Mouse (Mus musculus): Measurements from ENCODE around the gene Gm9857. TPM values are rescaled to one million over a fixed set of nuclear protein-coding genes. Genes with fewer than 3 reads are reported as not detected.

Gene Gm9857
- polyA plus RNA-seq, 1 experiment from 2014 or later: not detected

DNA sequence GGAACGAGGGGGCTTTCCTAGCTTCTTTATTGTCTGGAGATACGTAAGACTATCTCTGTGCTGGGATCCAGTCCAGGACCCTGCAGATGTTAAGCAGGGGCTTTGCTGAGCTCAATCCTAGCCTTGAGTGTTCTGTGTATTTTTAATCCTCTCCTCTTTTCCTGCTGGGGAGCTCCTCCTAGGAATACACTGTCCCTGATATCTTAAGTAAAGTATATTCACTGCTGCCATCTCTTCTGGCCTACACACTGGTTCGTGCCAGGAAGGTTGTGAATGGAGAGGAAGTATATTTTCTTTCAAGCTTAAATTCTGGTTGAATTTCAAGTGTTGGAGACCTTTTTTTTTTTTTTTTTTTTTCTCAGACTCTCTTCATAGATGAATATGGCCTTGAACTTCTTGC lies 23.0 kb upstream of the Gm9857 start:
- Histone ChIP-seq H3K4me1 (peaks cover 10% of the 10 kb centered on the region), H3K4me2 (no peak overlapping the region), H3K27me3 (no peaks in the 10 kb centered on the region), H3K36me3 (ENCODE audit: poor library complexity, severe bottlenecking) (no peaks in the 10 kb centered on the region), H3K9ac (no peak overlapping the region), H3K9me3 (replicated peaks) (no peaks in the 10 kb centered on the region), H3K27ac (no peak overlapping the region), H3K4me3 (no peak overlapping the region)
- ATAC-seq: no peak
- WGBS: 78% methylated on average over 3 of the region's 3 CpGs

DNA sequence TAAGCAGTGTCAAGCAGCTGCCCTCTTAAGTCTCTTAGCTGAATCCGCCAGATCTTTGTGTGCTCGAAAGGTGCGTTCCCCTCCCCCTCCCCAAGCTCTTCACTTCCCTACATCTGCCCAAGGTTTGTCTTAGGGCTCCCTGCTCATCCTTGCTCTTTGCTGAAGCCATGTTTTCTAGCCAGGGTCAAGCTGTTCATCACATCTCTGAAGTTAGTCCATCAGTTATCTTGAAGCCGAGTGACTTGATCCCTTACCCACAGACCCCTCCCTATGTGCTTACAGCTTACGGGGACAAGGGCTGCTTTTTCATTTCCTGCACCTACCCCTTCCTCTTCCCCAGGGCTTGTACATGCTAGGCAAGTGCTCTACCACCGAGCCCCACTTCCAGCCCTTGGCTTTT lies 21.4 kb upstream of the Gm9857 start:
- H3K27me3 ChIP-seq: no peaks in the 10 kb centered on the region
- WGBS: 40% methylated on average over 6 of the region's 6 CpGs
- H3K4me2 ChIP-seq: peak overlapping the region; percentile 39
- peaks cover 10% of the 10 kb centered on the region for H3K4me1 ChIP-seq
- H3K36me3 ChIP-seq (ENCODE audit: poor library complexity, severe bottlenecking): no peaks in the 10 kb centered on the region
- H3K9me3 ChIP-seq (replicated peaks): no peaks in the 10 kb centered on the region
- peak overlapping the region; percentile 21; the same call in 1 of the 2 replicates for H3K27ac ChIP-seq
- no peak overlapping the region for H3K4me3 ChIP-seq
- peak; percentile 26; the same call in 1 of the 2 replicates for ATAC-seq
- H3K9ac ChIP-seq: no peak overlapping the region

GRCm38 (mm10) chr3:108961226-108961625 lies 21.0 kb upstream of the Gm9857 start:
- H3K4me3 ChIP-seq: no peak overlapping the region
- H3K27me3 ChIP-seq: no peaks in the 10 kb centered on the region
- no peak overlapping the region for H3K9ac ChIP-seq
- ATAC-seq: peak; percentile 88
- peak overlapping the region; percentile 39 for H3K4me2 ChIP-seq
- no peaks in the 10 kb centered on the region for H3K9me3 ChIP-seq (replicated peaks)
- H3K36me3 ChIP-seq (ENCODE audit: poor library complexity, severe bottlenecking): no peaks in the 10 kb centered on the region
- H3K27ac ChIP-seq: peak overlapping the region; percentile 21; the same call in 1 of the 2 replicates
- 33% methylated on average over 7 of the region's 7 CpGs for WGBS
- peaks cover 10% of the 10 kb centered on the region for H3K4me1 ChIP-seq

DNA sequence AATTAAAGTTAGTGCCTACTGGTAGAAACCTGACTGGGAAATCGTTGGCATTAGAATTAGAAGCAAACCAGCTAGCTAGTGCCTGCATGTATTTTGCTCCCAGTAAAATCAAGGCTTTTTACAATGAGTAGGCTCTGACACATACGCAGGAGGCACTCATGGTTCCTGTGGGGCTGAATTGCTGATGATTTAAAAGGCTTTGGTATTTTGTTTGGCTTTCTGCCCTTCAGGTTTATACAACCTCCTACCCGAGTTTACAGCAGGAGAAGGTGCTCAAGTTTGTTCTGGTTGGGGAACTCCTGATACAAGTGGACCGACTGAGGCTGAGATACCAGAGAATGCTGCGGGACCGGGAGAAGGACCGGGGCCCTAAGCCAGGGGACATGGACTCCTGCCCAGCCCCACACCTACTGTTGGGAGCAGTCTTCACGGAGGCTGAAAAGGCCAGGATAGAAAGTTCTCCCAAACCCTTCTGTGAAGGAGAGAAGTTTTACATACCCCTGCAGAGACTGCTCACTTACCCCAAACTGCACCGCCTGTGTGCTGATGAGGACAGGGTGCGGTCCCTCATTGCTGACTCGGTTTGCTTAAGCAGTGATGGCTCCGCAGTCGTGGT lies 19.5 kb upstream of the Gm9857 start:
- Histone ChIP-seq H3K9me3 (replicated peaks) (no peaks in the 10 kb centered on the region), H3K4me3 (no peak overlapping the region)

DNA sequence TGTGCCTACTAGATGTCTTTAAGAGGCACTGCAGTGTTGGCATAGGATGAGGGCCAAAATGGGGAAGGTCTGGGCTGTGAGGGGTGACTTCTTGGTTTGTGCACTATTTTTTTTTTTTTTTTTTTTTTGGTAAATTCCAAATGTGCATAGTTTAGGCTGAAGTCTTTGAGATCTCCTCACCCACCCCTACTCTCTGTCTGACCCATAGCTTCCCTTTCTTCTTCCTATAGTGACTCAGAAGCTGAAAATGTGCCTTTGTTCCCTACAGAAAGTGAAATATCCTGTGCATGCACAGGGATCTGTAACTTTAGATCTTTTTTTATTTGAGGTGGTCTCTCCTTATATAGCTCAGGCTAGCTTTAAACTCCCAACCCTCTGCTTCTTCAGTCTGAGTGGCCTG lies 17.7 kb upstream of the Gm9857 start:
- Histone ChIP-seq H3K4me1 (peaks cover 10% of the 10 kb centered on the region), H3K27me3 (no peaks in the 10 kb centered on the region), H3K27ac (no peak overlapping the region), H3K4me2 (no peak overlapping the region), H3K9ac (no peak overlapping the region), H3K36me3 (ENCODE audit: poor library complexity, severe bottlenecking) (no peaks in the 10 kb centered on the region), H3K4me3 (no peak overlapping the region), H3K9me3 (replicated peaks) (no peaks in the 10 kb centered on the region)
- no peak for ATAC-seq

More for the DNA sequence above, 19.5 kb upstream of the Gm9857 start:
- ATAC-seq: no peak
- Histone ChIP-seq H3K36me3 (ENCODE audit: poor library complexity, severe bottlenecking) (no peaks in the 10 kb centered on the region), H3K27me3 (no peaks in the 10 kb centered on the region), H3K4me2 (no peak overlapping the region), H3K9ac (no peak overlapping the region), H3K4me1 (peaks cover 10% of the 10 kb centered on the region), H3K27ac (no peak overlapping the region)
- 83% methylated on average over 13 of the region's 13 CpGs for WGBS

DNA sequence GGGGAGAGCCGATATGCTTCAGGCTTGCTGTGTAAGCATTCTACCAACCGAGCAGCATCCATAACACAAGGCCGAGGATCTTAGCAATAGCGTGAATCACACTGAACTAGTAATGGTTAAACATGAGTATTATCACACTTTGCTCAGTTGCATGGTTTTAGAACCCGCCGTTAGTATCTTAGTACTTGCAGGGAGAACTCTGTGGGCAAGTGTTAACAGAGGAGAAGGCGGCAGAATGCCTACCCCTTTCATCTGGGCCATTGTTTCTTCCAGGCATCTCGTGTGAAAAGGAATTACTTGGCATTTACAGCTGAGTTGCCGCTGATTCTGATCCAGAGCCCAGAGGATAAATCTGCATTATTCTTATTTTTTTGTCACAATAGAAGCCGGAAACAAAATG lies 751 bp upstream of the Gm9857 start:
- WGBS: 69% methylated on average over 10 of the region's 10 CpGs
- ATAC-seq: no peak

GRCm38 (mm10) chr3:108939573-108939972 lies 672 bp downstream of the Gm9857 start, which contains the start of gene Henmt1:
TSS of gene Henmt1 (plus strand) at chr3:108939873.
- 87% methylated on average over 5 of the region's 5 CpGs for WGBS
- Histone ChIP-seq H3K9me3 (replicated peaks) (no peaks in the 10 kb centered on the region), H3K4me2 (peak within 1 kb of the TSS; percentile 56), H3K4me3 (peak within 1 kb of the TSS; percentile 31), H3K27ac (no peak within 1 kb of the TSS), H3K4me1 (no peaks in the 10 kb centered on the region), H3K27me3 (no peaks in the 10 kb centered on the region), H3K9ac (0 out of 2 replicates have a peak within 1 kb of the TSS, but pooled peaks have one; percentile 16), H3K36me3 (ENCODE audit: poor library complexity, severe bottlenecking) (no peaks in the 10 kb centered on the region)
- no peak for ATAC-seq

More for the DNA sequence above, 751 bp upstream of the Gm9857 start:
- H3K4me1 ChIP-seq: no peaks in the 10 kb centered on the region
- no peaks in the 10 kb centered on the region for H3K36me3 ChIP-seq (ENCODE audit: poor library complexity, severe bottlenecking)
- no peak overlapping the region for H3K9ac ChIP-seq
- H3K4me2 ChIP-seq: no peak overlapping the region
- no peaks in the 10 kb centered on the region for H3K27me3 ChIP-seq
- no peak overlapping the region for H3K4me3 ChIP-seq
- H3K9me3 ChIP-seq (replicated peaks): no peaks in the 10 kb centered on the region
- H3K27ac ChIP-seq: no peak overlapping the region

DNA sequence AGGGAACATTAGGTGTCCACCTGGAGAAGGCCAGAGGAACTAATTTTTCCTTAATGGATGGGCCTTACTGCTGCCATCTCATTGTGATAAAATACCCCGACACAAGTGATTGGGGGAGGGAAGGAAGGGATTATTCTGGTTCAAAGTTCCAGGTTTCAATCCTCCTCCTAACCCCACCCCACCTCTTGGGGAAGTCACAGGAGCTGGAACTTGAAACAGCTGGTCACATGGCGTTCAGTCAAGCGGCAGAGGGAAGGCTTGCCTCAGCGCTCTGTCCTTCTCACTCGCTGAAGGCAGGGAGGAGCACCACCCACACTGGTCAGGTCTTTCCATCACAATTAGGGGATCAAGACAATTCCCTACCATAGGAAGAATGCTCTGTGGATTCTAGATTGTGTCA lies 1.6 kb downstream of the Gm9857 start:
- no peak for ATAC-seq
- no peaks in the 10 kb centered on the region for H3K27me3 ChIP-seq
- no peak overlapping the region for H3K27ac ChIP-seq
- H3K9ac ChIP-seq: no peak overlapping the region
- WGBS: 93% methylated on average over 5 of the region's 5 CpGs
- no peaks in the 10 kb centered on the region for H3K36me3 ChIP-seq (ENCODE audit: poor library complexity, severe bottlenecking)
- no peak overlapping the region for H3K4me2 ChIP-seq
- no peaks in the 10 kb centered on the region for H3K9me3 ChIP-seq (replicated peaks)
- no peaks in the 10 kb centered on the region for H3K4me1 ChIP-seq
- H3K4me3 ChIP-seq: no peak overlapping the region

- H3K36me3 ChIP-seq (ENCODE audit: poor library complexity, severe bottlenecking): no peaks in the 10 kb centered on the region
- no peaks in the 10 kb centered on the region for H3K27me3 ChIP-seq
- ATAC-seq: no peak
- no peak overlapping the region for H3K27ac ChIP-seq
- no peak overlapping the region for H3K9ac ChIP-seq
- H3K4me3 ChIP-seq: no peak overlapping the region
- 91% methylated on average over 6 of the region's 6 CpGs for WGBS
- H3K9me3 ChIP-seq (replicated peaks): no peaks in the 10 kb centered on the region; the same call in 1 of the 2 replicates
- H3K4me2 ChIP-seq: no peak overlapping the region
- H3K4me1 ChIP-seq: no peaks in the 10 kb centered on the region
Measured at GRCm38 (mm10) chr3:108933557-108933956, 6.7 kb downstream of the Gm9857 start.

DNA sequence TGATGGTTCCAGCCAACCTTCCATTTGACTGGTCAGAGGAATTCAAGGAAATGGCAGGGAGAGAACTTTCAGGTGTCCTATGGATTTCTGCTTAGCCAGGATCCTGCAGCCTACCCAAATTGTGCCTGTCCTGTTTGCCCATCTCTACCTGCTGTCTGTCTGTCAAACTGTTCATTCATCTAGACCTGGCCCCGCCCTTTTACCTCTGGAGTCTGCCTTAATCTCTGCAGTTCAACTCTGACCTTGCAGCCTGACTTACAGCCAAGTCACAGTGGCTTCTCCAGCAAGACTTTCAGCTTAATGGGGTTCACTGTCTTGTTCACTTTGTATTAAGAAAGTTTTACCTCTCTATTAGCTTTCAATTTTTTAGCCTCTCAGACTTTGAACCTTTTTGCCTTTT lies 13.9 kb downstream of the Gm9857 start:
- Histone ChIP-seq H3K9ac (no peak overlapping the region), H3K4me3 (no peak overlapping the region), H3K36me3 (ENCODE audit: poor library complexity, severe bottlenecking) (no peaks in the 10 kb centered on the region), H3K4me1 (no peaks in the 10 kb centered on the region), H3K27ac (no peak overlapping the region), H3K27me3 (no peaks in the 10 kb centered on the region), H3K4me2 (no peak overlapping the region), H3K9me3 (replicated peaks) (no peaks in the 10 kb centered on the region; the same call in 1 of the 2 replicates)
- 71% methylated on average over 1 of the region's 1 CpGs for WGBS
- ATAC-seq: no peak

DNA sequence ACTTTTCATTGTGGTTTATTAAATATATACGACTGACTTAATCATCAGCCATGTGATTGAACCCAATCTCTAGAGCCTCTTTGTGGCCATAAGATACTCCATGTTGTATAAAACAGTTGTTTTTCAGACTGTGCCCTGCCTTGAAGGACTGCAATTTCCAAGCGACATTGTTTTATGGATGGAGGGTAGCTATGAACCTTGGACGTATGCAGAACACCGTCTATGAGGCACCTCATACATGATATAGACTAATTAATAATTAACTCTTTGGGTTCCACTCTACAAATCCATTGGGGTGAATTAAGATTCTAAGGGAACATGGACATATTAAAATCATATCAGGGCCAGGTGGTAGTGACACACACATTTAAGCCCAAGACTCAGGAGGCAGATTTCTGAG lies 14.6 kb downstream of the Gm9857 start:
- no peak for ATAC-seq
- H3K9me3 ChIP-seq (replicated peaks): no peaks in the 10 kb centered on the region; the same call in 1 of the 2 replicates
- H3K4me1 ChIP-seq: no peaks in the 10 kb centered on the region
- no peak overlapping the region for H3K4me2 ChIP-seq
- H3K36me3 ChIP-seq (ENCODE audit: poor library complexity, severe bottlenecking): no peaks in the 10 kb centered on the region
- WGBS: 83% methylated on average over 4 of the region's 4 CpGs
- H3K27me3 ChIP-seq: no peaks in the 10 kb centered on the region
- no peak overlapping the region for H3K27ac ChIP-seq
- H3K4me3 ChIP-seq: no peak overlapping the region
- H3K9ac ChIP-seq: no peak overlapping the region

GRCm38 (mm10) chr3:108921822-108922221 lies 18.4 kb downstream of the Gm9857 start:
- H3K9ac ChIP-seq: no peak overlapping the region
- 100% methylated on average over 1 of the region's 1 CpGs for WGBS
- no peaks in the 10 kb centered on the region for H3K4me1 ChIP-seq
- no peaks in the 10 kb centered on the region for H3K9me3 ChIP-seq (replicated peaks)
- no peak for ATAC-seq
- H3K4me3 ChIP-seq: no peak overlapping the region
- no peak overlapping the region for H3K27ac ChIP-seq
- no peaks in the 10 kb centered on the region for H3K27me3 ChIP-seq
- H3K36me3 ChIP-seq (ENCODE audit: poor library complexity, severe bottlenecking): no peaks in the 10 kb centered on the region
- no peak overlapping the region for H3K4me2 ChIP-seq
